Mouse (Mus musculus) stomach, postnatal 0 days (tissue): ENCODE data around the gene Ugt1a6a. TPM values are rescaled to one million over a fixed set of nuclear protein-coding genes. Genes with fewer than 3 reads are reported as not detected.

Experiments
- ATAC-seq: fragments of 200-750 bp; cut with Nextera tagmentation; 2 replicates; pipeline ENCODE4 v1.8.0; 2017; ENCODE audit not compliant: low FRiP score, low TSS enrichment
- DNase-seq: peaks from one replicate; pipeline ENCODE4 v3.0.0-alpha.2; 2016; ENCODE audit warnings: low spot score
- H3K27ac ChIP-seq: fragments of 300-500 bp; sonication (generic); replicated peaks from 2 replicates; pipeline ENCODE4 v1.5.1; 2014; ENCODE audit warnings: mild to moderate bottlenecking, control low read depth
- H3K27me3 ChIP-seq: fragments of 300-500 bp; sonication (generic); 2 replicates; pipeline ENCODE4 v1.6.1; 2014; ENCODE audit warnings: low read length; ENCODE audit not compliant: control insufficient read depth, insufficient read depth
- H3K36me3 ChIP-seq: fragments of 300-500 bp; sonication (generic); 2 replicates; pipeline ENCODE4 v1.6.1; 2014; ENCODE audit warnings: low read length, mixed read lengths; ENCODE audit not compliant: control insufficient read depth, insufficient read depth
- H3K4me1 ChIP-seq: fragments of 300-500 bp; sonication (generic); replicated peaks from 2 replicates; pipeline ENCODE4 v1.6.1; 2014; ENCODE audit warnings: antibody characterized with exemption; ENCODE audit not compliant: control insufficient read depth, insufficient read depth
- H3K4me2 ChIP-seq: fragments of 300-500 bp; sonication (generic); replicated peaks from 2 replicates; pipeline ENCODE4 v1.6.1; 2014; ENCODE audit warnings: low read depth, mild to moderate bottlenecking, control low read depth, moderate library complexity
- H3K4me3 ChIP-seq: fragments of 300-500 bp; sonication (generic); 2 replicates; pipeline ENCODE4 v1.5.1; 2014; ENCODE audit warnings: low read depth, low read length, control low read depth
- H3K9ac ChIP-seq: fragments of 300-500 bp; sonication (generic); 2 replicates; pipeline ENCODE4 v1.6.1; 2014; ENCODE audit warnings: mild to moderate bottlenecking, low read length, control low read depth, mixed read lengths
- H3K9me3 ChIP-seq: fragments of 300-500 bp; sonication (generic); 2 replicates; pipeline ENCODE4 v1.6.1; 2016; ENCODE audit warnings: low read length; ENCODE audit not compliant: control insufficient read depth
- CTCF ChIP-seq: IDR thresholded peaks from 2 replicates; pipeline ENCODE4 v1.5.1; 2016; ENCODE audit warnings: antibody characterized with exemption, low read depth, mild to moderate bottlenecking, moderate library complexity
- EP300 ChIP-seq: optimal IDR thresholded peaks from 2 replicates; pipeline ENCODE3; 2016; ENCODE audit warnings: antibody characterized with exemption
- WGBS: fragments of 180-500 bp; shearing (Covaris S2); extraction: QIAGEN DNeasy Blood & Tissue Kit; methylation state at CpG from one replicate; pipeline ENCODE4 v1.1.7; 2014; 5-methylcytosine and 5-hydroxymethylcytosine counted together
- polyA plus RNA-seq: library from polyadenylated mRNA; unstranded; fragments of >200 nt; fragmentation: Nextera tagmentation; extraction: Ambion mirVana; gene quantifications from 2 replicates; pipeline ENCODE4 v1.2.1, GENCODE M21; 2015

Ugt1a6a gene
- polyA plus RNA-seq, 1 experiment from 2014 or later: 56.5 TPM

DNA sequence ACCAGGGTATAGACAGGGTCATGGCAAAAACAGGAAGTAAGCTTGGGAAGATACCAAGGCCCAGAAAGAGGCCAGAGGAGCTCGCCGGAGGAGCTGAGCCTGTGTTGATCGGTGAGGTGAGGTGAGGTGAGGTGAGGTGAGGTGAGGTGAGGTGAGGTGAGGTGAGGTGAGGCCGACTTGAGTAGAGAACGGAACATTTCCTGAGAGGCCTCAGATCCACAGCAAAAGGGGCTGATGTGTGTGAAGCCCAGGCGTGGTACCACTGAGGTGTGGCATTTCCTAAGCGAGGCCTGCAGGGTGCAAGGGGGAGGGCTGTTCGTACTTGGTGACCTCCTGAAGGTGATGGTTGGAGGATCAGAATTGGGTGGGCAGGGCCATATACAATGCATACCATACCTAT is 118.5 kb downstream of the Ugt1a6a start:
- Histone ChIP-seq H3K36me3 (no peaks in the 10 kb centered on the region), H3K4me2 (no peak overlapping the region), H3K27ac (no peak overlapping the region), H3K4me1 (0 out of 2 replicates have a peak, but pooled peaks cover 2% of the 10 kb centered on the region), H3K9ac (no peak overlapping the region), H3K4me3 (no peak overlapping the region), H3K9me3 (peaks cover 47% of the 10 kb centered on the region), H3K27me3 (no peaks in the 10 kb centered on the region)
- TF ChIP-seq EP300: no peak
- TF ChIP-seq CTCF: no peak
- no peak for DNase-seq
- 69% methylated on average over 8 of the region's 8 CpGs for WGBS
- no peak for ATAC-seq

DNA sequence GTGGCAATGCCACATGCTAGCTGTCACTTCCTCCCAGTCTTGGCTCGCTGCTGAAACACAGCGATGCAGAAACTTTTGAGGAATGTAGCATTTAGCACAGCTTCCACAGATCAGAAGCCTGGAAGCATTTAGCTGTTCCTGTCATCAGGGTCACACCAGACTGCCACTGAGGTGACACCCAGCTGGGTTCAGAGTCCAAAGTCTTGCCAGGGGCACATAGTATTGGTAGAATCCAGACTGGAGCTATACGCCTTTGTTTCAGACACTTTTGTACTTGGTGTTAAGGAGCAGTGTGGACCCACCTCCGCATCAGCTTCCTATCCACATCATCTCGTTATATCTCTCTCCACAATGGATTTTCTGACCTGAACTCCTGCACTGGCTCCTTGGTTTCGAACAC is 118.9 kb downstream of the Ugt1a6a start:
- Histone ChIP-seq H3K36me3 (no peaks in the 10 kb centered on the region), H3K4me3 (no peak overlapping the region), H3K9me3 (peaks cover 47% of the 10 kb centered on the region), H3K27me3 (no peaks in the 10 kb centered on the region), H3K4me2 (no peak overlapping the region), H3K9ac (no peak overlapping the region), H3K4me1 (0 out of 2 replicates have a peak, but pooled peaks cover 2% of the 10 kb centered on the region), H3K27ac (no peak overlapping the region)
- 70% methylated on average over 6 of the region's 6 CpGs for WGBS
- no peak for TF ChIP-seq CTCF
- TF ChIP-seq EP300: no peak
- DNase-seq (no peak), ATAC-seq (no peak)

DNA sequence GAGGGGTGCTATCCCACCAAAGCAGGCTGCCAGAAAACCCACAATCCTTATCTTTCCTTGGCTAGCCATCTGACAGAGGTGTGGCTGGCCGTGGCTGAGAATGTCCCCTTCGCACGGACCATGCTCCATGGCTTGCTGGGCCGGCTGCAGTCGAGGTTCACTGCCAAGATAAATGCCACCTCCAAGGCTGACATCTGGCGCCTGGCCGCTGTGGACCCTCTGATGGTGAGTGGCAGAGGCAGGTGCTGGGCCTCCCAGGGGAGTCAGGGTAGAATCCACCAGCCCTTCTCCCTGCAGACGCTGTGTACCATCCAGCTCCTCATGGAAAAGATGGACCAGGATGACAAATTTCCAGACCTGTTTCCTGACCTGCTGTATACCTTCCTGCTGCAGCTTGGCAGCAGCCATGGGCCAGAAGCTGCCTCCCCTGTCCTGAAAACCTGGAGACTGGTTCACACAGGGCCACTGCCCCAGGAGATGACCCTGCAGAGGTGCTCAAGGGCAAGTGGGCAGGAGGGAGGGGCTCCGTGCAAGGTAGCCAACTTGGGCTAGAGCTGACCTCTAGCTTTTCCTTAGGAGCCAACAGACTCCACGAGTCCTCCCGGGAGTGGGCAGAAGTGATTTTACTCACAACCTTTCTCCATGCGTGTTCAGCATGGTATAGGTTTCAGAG is 120.3 kb downstream of the Ugt1a6a start:
- TF ChIP-seq CTCF (no peak), EP300 (no peak)
- Histone ChIP-seq H3K4me1 (peaks cover 7% of the 10 kb centered on the region; the same call in 1 of the 2 replicates), H3K36me3 (peaks cover 5% of the 10 kb centered on the region), H3K9ac (0 out of 2 replicates have a peak overlapping the region, but pooled peaks have one; percentile 2), H3K27ac (no peak overlapping the region), H3K9me3 (peaks cover 34% of the 10 kb centered on the region), H3K4me2 (no peak overlapping the region), H3K4me3 (no peak overlapping the region), H3K27me3 (no peaks in the 10 kb centered on the region)
- ATAC-seq: peak; percentile 3; the same call in 1 of the 2 replicates
- whole genome bisulfite sequencing: 86% methylated on average over 12 of the region's 12 CpGs
- no peak for DNase-seq

GRCm38 (mm10) chr1:88255466-88255857 is 120.9 kb downstream of the Ugt1a6a start:
- peaks cover 11% of the 10 kb centered on the region for H3K36me3 ChIP-seq
- no peaks in the 10 kb centered on the region for H3K27me3 ChIP-seq
- ATAC-seq (no peak), DNase-seq (no peak)
- no peak overlapping the region for H3K4me2 ChIP-seq
- peaks cover 29% of the 10 kb centered on the region for H3K9me3 ChIP-seq
- no peak overlapping the region for H3K27ac ChIP-seq
- 53% methylated on average over 2 of the region's 2 CpGs for WGBS
- 0 out of 2 replicates have a peak overlapping the region, but pooled peaks have one; percentile 2 for H3K9ac ChIP-seq
- H3K4me3 ChIP-seq: no peak overlapping the region
- H3K4me1 ChIP-seq: peaks cover 12% of the 10 kb centered on the region; the same call in 1 of the 2 replicates
- TF ChIP-seq EP300 (no peak), CTCF (no peak)

DNA sequence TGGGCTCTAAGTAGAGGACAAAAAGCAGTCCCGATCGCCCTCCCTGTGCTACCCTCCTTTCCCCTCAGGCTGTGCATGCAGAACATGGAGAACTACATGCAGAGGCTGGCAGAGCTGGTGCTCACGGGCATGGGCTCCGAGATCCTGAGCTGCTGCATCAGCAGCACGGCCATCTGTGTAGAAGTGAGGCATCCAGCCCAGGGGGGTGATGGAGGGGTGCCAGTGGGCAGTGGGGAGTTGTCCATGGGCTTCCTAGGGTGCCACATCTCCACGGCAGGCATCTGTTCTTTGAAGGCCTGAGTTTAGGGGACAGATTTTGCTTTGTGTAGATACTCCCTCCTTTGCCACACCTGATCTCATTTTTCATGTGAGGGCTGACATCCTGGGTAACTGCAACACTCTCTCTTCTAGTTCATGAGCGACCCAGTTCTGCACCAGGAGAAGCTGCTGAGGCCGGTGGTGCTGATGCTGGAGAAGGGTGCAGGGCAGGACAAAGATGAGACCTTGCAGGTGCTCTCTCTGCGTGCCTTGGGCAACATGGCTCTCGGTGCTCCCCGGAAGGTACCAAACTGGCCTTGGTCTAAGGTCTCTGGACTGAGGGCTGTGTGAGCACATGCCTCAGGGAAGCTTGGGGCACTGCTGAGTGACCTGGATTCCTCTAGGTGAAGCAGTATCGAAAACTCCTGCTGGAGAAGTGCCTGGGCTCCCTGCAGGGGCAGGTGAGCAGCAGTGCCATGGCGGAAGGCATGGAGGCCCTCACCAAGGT is 121.6 kb downstream of the Ugt1a6a start:
- H3K36me3 ChIP-seq: peaks cover 17% of the 10 kb centered on the region
- no peak for TF ChIP-seq CTCF
- no peak for TF ChIP-seq EP300
- no peak overlapping the region for H3K27ac ChIP-seq
- no peak for ATAC-seq
- H3K4me1 ChIP-seq: peaks cover 12% of the 10 kb centered on the region; the same call in 1 of the 2 replicates
- no peaks in the 10 kb centered on the region for H3K27me3 ChIP-seq
- H3K4me3 ChIP-seq: no peak overlapping the region
- H3K4me2 ChIP-seq: no peak overlapping the region
- H3K9ac ChIP-seq: no peak overlapping the region
- 78% methylated on average over 13 of the region's 13 CpGs for WGBS
- DNase-seq: no peak
- peaks cover 23% of the 10 kb centered on the region for H3K9me3 ChIP-seq
